Mouse (Mus musculus) frontal cortex, postnatal 10 days (tissue): ENCODE data around the gene Mgrn1.

Source experiments
- DNase-seq, 2 experiments: peaks; one replicate each; pipeline ENCODE4 v3.0.0; 2022; ENCODE audit warnings: low spot score in 2 of 2, mixed read lengths in 1 of 2

Mgrn1 gene

GRCm38 (mm10) chr16:4885760-4886689 lies at the start of gene Mgrn1:
Gene Mgrn1, plus strand, starts transcription at chr16:4886249.
- peak; percentile 74 to 85 for DNase-seq

GRCm38 (mm10) chr16:4837631-4838030 lies 48.4 kb upstream of the Mgrn1 start:
- DNase-seq = no peak

GRCm38 (mm10) chr16:4839552-4839951 lies 46.5 kb upstream of the Mgrn1 start:
- DNase-seq = no peak

- DNase-seq = no peak
These were observed 45.8 kb upstream of the Mgrn1 start for GRCm38 (mm10) chr16:4840231-4840630.

GRCm38 (mm10) chr16:4847041-4847440 lies 39.0 kb upstream of the Mgrn1 start:
- no peak for DNase-seq

GRCm38 (mm10) chr16:4848090-4848489 lies 38.0 kb upstream of the Mgrn1 start:
- no peak for DNase-seq

- no peak for DNase-seq
These were observed 35.7 kb upstream of the Mgrn1 start for GRCm38 (mm10) chr16:4850361-4850760.

- no peak for DNase-seq
These were observed 35.0 kb upstream of the Mgrn1 start for GRCm38 (mm10) chr16:4850938-4851628.

GRCm38 (mm10) chr16:4855046-4855650 lies 30.9 kb upstream of the Mgrn1 start:
- DNase-seq = no peak

- DNase-seq = no peak
These were observed 24.7 kb upstream of the Mgrn1 start for GRCm38 (mm10) chr16:4861392-4861791.

GRCm38 (mm10) chr16:4862863-4863483 lies 23.1 kb upstream of the Mgrn1 start:
- peak in 1 of 2 experiments; percentile 65 for DNase-seq

GRCm38 (mm10) chr16:4863742-4864141 lies 22.3 kb upstream of the Mgrn1 start:
- DNase-seq = no peak

GRCm38 (mm10) chr16:4866101-4866695 lies 19.9 kb upstream of the Mgrn1 start:
- no peak for DNase-seq

GRCm38 (mm10) chr16:4870490-4870889 lies 15.6 kb upstream of the Mgrn1 start:
- DNase-seq = no peak

- DNase-seq = no peak
These were observed 14.1 kb upstream of the Mgrn1 start for GRCm38 (mm10) chr16:4871926-4872325.

GRCm38 (mm10) chr16:4875198-4876032 lies 10.6 kb upstream of the Mgrn1 start:
- DNase-seq = no peak

GRCm38 (mm10) chr16:4876033-4876680 lies 9.9 kb upstream of the Mgrn1 start:
- peak in 1 of 2 experiments; percentile 60 for DNase-seq

GRCm38 (mm10) chr16:4877195-4877594 lies 8.9 kb upstream of the Mgrn1 start:
- no peak for DNase-seq

GRCm38 (mm10) chr16:4877701-4878100 lies 8.3 kb upstream of the Mgrn1 start:
- no peak for DNase-seq
